Mouse (Mus musculus): ENCODE measurements around the gene 2210011C24Rik. TPM values are rescaled to one million over a fixed set of nuclear protein-coding genes. Genes with fewer than 3 reads are reported as not detected.

The 2210011C24Rik gene
- polyA plus RNA-seq, 1 experiment from 2014 or later, result 0.19 TPM

- H3K4me1 ChIP-seq (replicated peaks), result peaks cover 41% of the 10 kb centered on the region
- H3K36me3 ChIP-seq, result peaks cover 19% of the 10 kb centered on the region
- 19% methylated on average over 58 of the region's 61 CpGs for WGBS
- H3K9ac ChIP-seq (replicated peaks), result peak within 1 kb of the TSS; percentile 52; the same call in 1 of the 2 replicates
- peak within 1 kb of the TSS; percentile 37 for H3K4me2 ChIP-seq (replicated peaks)
- ATAC-seq, result no peak
- peak within 1 kb of the TSS; percentile 12; the same call in 1 of the 2 replicates for H3K4me3 ChIP-seq (replicated peaks)
- H3K27me3 ChIP-seq, result peaks cover 43% of the 10 kb centered on the region
- no peaks in the 10 kb centered on the region for H3K9me3 ChIP-seq
- H3K27ac ChIP-seq, result no peak within 1 kb of the TSS
Observed at GRCm38 (mm10) chr8:84001281-84002000, 10.5 kb downstream of the 2210011C24Rik start, which contains the start of gene 1700067K01Rik. Gene 1700067K01Rik (plus strand): TSS chr8:84001502.

- Histone ChIP-seq H3K36me3 (peaks cover 20% of the 10 kb centered on the region), H3K4me3 (replicated peaks) (no peak overlapping the region), H3K9ac (replicated peaks) (no peak overlapping the region), H3K27ac (no peak overlapping the region), H3K4me2 (replicated peaks) (peak overlapping the region; percentile 84), H3K4me1 (replicated peaks) (peaks cover 43% of the 10 kb centered on the region), H3K9me3 (no peaks in the 10 kb centered on the region), H3K27me3 (peaks cover 43% of the 10 kb centered on the region)
- no peak for ATAC-seq
- 96% methylated on average over 2 of the region's 2 CpGs for WGBS
Observed at GRCm38 (mm10) chr8:83999825-84000224, 12.1 kb downstream of the 2210011C24Rik start.

GRCm38 (mm10) chr8:83999057-83999705, 12.8 kb downstream of the 2210011C24Rik start:
- 0 out of 2 replicates have a peak, but pooled peaks have one; percentile 2 for ATAC-seq
- 70% methylated on average over 16 of the region's 16 CpGs for WGBS
- H3K27ac ChIP-seq, result no peak overlapping the region
- H3K36me3 ChIP-seq, result peaks cover 26% of the 10 kb centered on the region
- H3K4me3 ChIP-seq (replicated peaks), result peak overlapping the region; percentile 79
- H3K4me2 ChIP-seq (replicated peaks), result peak overlapping the region; percentile 84
- H3K4me1 ChIP-seq (replicated peaks), result peaks cover 40% of the 10 kb centered on the region
- no peaks in the 10 kb centered on the region for H3K9me3 ChIP-seq
- H3K27me3 ChIP-seq, result peaks cover 43% of the 10 kb centered on the region
- H3K9ac ChIP-seq (replicated peaks), result peak overlapping the region; percentile 79

GRCm38 (mm10) chr8:83998231-83999056, 13.5 kb downstream of the 2210011C24Rik start:
- Histone ChIP-seq H3K36me3 (peaks cover 32% of the 10 kb centered on the region), H3K4me2 (replicated peaks) (peak overlapping the region; percentile 84), H3K9me3 (no peaks in the 10 kb centered on the region), H3K27me3 (peaks cover 43% of the 10 kb centered on the region), H3K4me3 (replicated peaks) (peak overlapping the region; percentile 79), H3K27ac (peak overlapping the region; percentile 88), H3K9ac (replicated peaks) (peak overlapping the region; percentile 79), H3K4me1 (replicated peaks) (peaks cover 35% of the 10 kb centered on the region)
- WGBS, result 1% methylated on average over 64 of the region's 92 CpGs
- ATAC-seq, result peak; percentile 24

- peaks cover 37% of the 10 kb centered on the region for H3K27me3 ChIP-seq
- peak within 1 kb of the TSS; percentile 98 for H3K27ac ChIP-seq
- H3K9ac ChIP-seq (replicated peaks), result peak within 1 kb of the TSS; percentile 88
- peak; percentile 13; the same call in 1 of the 2 replicates for ATAC-seq
- under 1% methylated on average over 45 of the region's 112 CpGs for WGBS
- H3K4me3 ChIP-seq (replicated peaks), result peak within 1 kb of the TSS; percentile 79
- no peaks in the 10 kb centered on the region for H3K9me3 ChIP-seq
- H3K4me2 ChIP-seq (replicated peaks), result peak within 1 kb of the TSS; percentile 84
- peaks cover 35% of the 10 kb centered on the region for H3K4me1 ChIP-seq (replicated peaks)
- peaks cover 34% of the 10 kb centered on the region for H3K36me3 ChIP-seq
Observed at GRCm38 (mm10) chr8:83997511-83998141, 14.3 kb downstream of the 2210011C24Rik start, which contains the start of gene Samd1. Gene Samd1 (plus strand): TSS chr8:83997672.

- H3K9me3 ChIP-seq, result no peaks in the 10 kb centered on the region
- peaks cover 35% of the 10 kb centered on the region for H3K4me1 ChIP-seq (replicated peaks)
- under 1% methylated on average over 69 of the region's 103 CpGs for WGBS
- H3K27me3 ChIP-seq, result peaks cover 29% of the 10 kb centered on the region
- peak overlapping the region; percentile 98 for H3K27ac ChIP-seq
- H3K4me3 ChIP-seq (replicated peaks), result peak overlapping the region; percentile 76
- H3K9ac ChIP-seq (replicated peaks), result peak overlapping the region; percentile 88
- H3K36me3 ChIP-seq, result peaks cover 42% of the 10 kb centered on the region
- peak overlapping the region; percentile 78 for H3K4me2 ChIP-seq (replicated peaks)
- ATAC-seq, result peak; percentile 77
Observed at GRCm38 (mm10) chr8:83996567-83997505, 15.1 kb downstream of the 2210011C24Rik start.

GRCm38 (mm10) chr8:83995973-83996372, 16.0 kb downstream of the 2210011C24Rik start:
- H3K4me3 ChIP-seq (replicated peaks), result peak overlapping the region; percentile 76
- 9% methylated on average over 12 of the region's 12 CpGs for WGBS
- peaks cover 27% of the 10 kb centered on the region for H3K4me1 ChIP-seq (replicated peaks)
- peak overlapping the region; percentile 98; the same call in 1 of the 2 replicates for H3K27ac ChIP-seq
- H3K36me3 ChIP-seq, result peaks cover 46% of the 10 kb centered on the region
- no peaks in the 10 kb centered on the region for H3K9me3 ChIP-seq
- peaks cover 20% of the 10 kb centered on the region for H3K27me3 ChIP-seq
- peak overlapping the region; percentile 78 for H3K4me2 ChIP-seq (replicated peaks)
- H3K9ac ChIP-seq (replicated peaks), result no peak overlapping the region
- ATAC-seq, result peak; percentile 34; the same call in 1 of the 2 replicates

GRCm38 (mm10) chr8:83994030-83994429, 17.9 kb downstream of the 2210011C24Rik start:
- Histone ChIP-seq H3K27me3 (0 out of 2 replicates have a peak, but pooled peaks cover under 1% of the 10 kb centered on the region), H3K4me2 (replicated peaks) (no peak overlapping the region), H3K4me1 (replicated peaks) (peaks cover 14% of the 10 kb centered on the region), H3K9me3 (no peaks in the 10 kb centered on the region), H3K36me3 (peaks cover 52% of the 10 kb centered on the region), H3K4me3 (replicated peaks) (no peak overlapping the region), H3K9ac (replicated peaks) (no peak overlapping the region), H3K27ac (no peak overlapping the region)
- WGBS, result 88% methylated on average over 3 of the region's 3 CpGs
- no peak for ATAC-seq

GRCm38 (mm10) chr8:83992488-83992887, 19.5 kb downstream of the 2210011C24Rik start:
- WGBS, result 88% methylated on average over 2 of the region's 2 CpGs
- no peak overlapping the region for H3K9ac ChIP-seq (replicated peaks)
- peaks cover 9% of the 10 kb centered on the region for H3K4me1 ChIP-seq (replicated peaks)
- H3K27ac ChIP-seq, result no peak overlapping the region
- no peak overlapping the region for H3K4me3 ChIP-seq (replicated peaks)
- no peak for ATAC-seq
- no peaks in the 10 kb centered on the region for H3K9me3 ChIP-seq
- H3K27me3 ChIP-seq, result no peaks in the 10 kb centered on the region
- no peak overlapping the region for H3K4me2 ChIP-seq (replicated peaks)
- peaks cover 67% of the 10 kb centered on the region for H3K36me3 ChIP-seq

- Histone ChIP-seq H3K9ac (replicated peaks) (no peak overlapping the region), H3K4me2 (replicated peaks) (no peak overlapping the region), H3K4me1 (replicated peaks) (no peaks in the 10 kb centered on the region), H3K4me3 (replicated peaks) (no peak overlapping the region), H3K9me3 (no peaks in the 10 kb centered on the region), H3K27me3 (no peaks in the 10 kb centered on the region), H3K27ac (no peak overlapping the region), H3K36me3 (peaks cover 89% of the 10 kb centered on the region)
- 97% methylated on average over 14 of the region's 14 CpGs for WGBS
- no peak for ATAC-seq
Observed at GRCm38 (mm10) chr8:83990170-83990569, 21.8 kb downstream of the 2210011C24Rik start.

All from midbrain, embryonic 13.5 days (tissue).